Mouse (Mus musculus) ovary, postnatal 14 days (tissue): ENCODE results near the gene Sh3bgrl3.

Experiments
- DNase-seq: peaks from one replicate; pipeline ENCODE4 v3.0.0; 2022; ENCODE audit warnings: low spot score

The Sh3bgrl3 gene

DNA sequence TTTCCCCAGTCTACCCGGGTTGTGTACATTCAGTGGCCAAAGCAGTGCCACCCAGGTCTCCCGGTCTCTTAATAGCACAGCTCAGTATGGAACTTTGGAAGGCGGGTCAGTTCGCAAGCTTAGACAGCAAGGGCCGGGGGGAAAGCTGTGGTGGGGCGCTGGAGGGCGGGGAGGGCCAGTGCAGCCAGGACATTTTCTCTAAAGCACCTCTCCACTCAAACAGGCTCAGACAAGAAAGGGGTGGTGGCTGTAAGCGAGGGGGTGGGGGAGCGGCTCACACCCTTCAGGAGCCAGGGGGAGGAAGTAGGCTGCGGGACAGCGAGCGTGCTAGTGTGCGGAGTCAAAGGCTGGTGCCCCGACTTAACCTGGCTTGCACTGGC is 384 bp upstream of the Sh3bgrl3 start:
- DNase-seq = no peak

DNA sequence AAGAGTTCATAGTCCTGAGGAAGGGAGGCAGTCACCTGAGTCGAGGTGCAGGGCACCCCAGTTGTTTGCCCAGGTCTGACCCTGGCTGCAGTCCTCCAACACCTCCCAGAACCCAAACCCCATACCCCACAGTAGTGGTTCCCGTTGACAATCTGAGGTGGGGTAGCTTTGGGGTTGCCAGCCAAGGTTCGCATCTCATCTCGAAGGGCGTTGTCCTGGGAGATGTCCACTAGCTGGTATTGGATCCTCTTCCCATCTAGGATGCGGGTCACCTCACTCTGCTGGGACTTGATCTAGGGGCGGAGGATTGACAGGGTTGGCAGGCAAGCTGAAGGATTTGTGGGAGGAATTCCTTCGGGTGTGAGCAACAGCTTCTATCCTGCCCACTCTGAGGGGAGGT is 796 bp downstream of the Sh3bgrl3 start:
- DNase-seq = no peak

DNA sequence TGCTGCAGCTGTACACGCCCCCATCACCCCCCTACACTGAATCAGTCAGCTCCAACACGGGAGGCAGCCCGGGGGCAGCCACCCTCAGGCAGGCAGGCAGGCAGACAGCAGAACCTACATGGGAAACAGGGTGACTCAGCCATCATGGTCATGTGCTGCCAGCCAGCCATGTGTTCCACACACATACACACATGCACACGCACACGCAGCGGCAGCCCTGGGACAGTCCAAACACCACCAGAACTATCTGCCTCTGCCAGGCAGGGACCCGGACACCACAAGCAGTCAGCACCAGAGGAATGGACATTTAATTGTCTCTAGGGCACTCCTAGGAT is 1.5 kb downstream of the Sh3bgrl3 start:
- no peak for DNase-seq

DNA sequence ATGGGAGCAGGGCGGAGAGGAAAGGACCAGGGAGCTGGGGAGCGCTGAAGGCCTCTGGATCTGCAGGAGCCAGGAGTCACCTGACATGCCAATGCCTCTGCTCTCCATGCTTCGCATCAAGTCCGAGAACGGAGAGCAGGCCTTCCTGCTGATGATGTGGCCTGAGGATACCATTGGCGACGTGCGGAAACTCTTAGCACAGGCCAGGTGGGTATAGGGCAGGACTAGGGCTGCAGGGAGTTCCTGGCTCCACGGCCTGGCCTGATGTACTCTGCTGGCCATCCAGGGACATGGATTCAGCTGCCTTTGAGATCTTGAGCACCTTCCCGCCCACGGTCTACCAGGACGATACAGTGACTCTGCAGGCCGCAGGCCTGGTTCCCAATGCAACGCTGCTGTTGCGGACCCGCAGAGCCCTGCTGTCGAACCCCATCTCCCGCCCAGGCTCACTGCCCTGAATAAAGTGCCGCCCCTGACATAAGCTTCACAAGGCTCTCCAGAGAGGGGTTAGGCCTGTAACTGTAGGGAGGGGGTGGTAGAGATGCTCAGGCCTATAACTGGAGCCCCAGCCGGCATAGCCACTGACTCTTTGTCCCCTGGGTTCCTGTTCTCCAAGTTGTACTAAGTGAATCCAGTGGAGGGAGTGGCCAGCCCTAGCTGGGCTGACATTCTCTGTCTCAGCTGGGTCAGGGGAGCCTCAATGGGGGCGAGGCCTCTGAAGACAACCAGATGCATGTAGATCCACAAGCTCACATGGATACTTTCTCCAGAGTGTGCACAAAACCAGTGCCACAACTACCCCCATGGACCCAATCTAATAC is 2.1 kb downstream of the Sh3bgrl3 start:
- DNase-seq = no peak

DNA sequence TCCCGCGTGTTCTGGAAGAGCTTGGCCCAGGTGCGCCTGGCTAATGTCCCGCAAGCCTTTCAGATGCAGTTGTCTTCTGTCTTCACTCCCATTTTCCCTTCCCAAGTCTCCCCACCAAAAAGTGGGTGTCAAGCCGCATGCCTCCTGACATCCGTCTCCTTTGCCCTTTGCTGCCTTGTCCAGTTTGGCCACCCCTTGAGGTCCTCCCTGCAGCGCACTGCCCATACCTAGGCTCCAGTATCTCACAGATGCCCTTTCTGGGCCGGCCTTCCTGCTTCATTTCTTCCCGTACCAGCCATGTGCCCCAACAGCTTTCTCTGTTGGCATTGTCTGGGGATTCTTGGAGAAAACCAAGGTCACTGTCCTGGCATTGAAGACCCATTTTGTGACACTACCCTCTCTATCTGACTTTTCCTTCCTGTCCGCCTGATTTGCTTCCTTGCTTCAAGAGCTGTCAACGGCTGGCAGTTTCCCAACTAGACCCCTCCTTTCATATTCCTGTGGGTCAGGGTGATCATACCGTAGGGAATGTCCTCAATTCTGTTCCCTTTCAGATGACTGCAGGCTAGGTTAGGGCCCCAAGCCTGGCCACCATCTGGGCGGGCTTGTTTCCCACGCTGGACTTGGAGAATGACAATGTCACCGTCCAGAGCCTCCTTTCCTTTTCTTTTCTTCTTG is 3.1 kb downstream of the Sh3bgrl3 start:
- DNase-seq = no peak

DNA sequence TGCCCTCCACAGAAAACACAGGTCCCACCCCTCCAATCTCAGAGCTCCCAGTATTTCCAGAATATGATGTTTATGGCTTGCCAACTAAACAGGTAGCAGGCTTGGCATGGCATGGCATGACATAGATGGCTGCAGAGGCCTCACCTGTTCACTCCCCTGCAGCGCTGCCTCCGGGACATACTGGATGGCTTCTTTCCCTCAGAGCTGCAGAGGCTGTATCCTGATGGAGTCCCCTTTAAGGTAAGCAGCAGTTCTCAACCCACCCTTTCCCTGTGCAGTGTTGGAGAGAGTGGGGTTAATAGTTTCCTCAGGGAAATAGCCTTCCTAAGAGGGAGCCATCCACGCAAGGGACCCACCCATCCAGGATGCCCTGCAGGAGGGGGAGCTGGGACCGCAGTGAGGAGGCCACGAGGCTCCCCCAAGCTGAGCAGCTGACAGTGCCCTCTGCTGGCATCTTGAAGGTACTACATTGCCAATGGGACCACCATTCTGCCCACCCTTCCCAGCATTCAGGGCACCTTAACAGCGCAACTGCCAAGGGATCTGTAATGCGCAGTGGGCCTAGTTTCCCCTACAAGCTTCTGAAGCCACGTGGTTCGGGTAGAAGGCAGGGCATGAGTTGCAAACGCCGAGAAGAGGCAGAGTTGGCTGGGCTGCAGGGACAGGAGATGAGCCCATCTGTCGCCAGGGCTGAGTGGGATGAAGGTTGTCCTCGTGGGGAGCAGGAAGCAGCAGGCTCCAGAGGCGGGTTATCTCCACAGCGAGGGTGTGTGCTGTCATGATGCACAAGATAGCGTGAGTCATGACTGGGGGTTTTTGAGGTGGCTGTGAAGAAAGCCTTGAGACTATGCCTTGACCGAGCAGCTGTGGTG is 4.7 kb downstream of the Sh3bgrl3 start:
- peak; percentile 38 for DNase-seq

DNA sequence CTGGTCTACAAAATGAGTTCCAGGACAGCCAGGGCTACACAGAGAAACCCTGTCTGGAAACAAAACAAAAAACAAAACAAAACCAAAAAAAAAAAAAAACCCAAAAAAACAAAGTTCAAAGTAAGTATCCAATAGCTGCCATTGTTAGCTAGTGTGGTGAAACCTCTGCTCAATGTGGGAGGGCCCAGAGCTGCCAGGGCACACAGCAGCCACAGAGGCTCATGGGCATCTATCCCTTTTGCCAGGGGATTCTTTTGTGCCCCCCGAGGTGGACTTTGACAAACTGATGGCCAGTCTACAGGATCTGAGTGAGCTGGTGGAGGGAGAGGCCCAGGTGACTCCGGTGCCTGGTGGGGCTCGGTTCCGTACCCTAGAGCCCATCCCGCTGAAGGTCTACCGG is 5.4 kb downstream of the Sh3bgrl3 start:
- DNase-seq = no peak

DNA sequence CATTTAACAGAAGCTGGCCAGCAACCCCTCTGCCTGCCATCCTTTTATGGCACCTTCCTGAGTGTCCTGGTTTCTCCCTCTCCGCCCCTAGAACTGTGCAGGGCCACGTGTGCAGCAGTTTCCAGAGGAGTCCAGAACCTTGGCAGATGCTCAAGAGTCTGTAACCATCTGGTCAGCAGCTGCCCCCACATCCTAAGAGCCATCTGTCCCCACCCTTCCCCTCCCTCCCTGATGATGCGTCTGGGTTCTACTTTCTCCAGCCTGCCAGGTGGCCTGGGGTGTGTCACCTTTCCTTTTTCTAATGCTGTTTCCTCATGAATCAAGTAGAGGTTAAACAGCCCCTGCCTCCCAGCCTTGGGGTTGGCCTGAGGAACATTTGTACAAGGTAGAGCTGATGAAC is 6.3 kb downstream of the Sh3bgrl3 start:
- no peak for DNase-seq

DNA sequence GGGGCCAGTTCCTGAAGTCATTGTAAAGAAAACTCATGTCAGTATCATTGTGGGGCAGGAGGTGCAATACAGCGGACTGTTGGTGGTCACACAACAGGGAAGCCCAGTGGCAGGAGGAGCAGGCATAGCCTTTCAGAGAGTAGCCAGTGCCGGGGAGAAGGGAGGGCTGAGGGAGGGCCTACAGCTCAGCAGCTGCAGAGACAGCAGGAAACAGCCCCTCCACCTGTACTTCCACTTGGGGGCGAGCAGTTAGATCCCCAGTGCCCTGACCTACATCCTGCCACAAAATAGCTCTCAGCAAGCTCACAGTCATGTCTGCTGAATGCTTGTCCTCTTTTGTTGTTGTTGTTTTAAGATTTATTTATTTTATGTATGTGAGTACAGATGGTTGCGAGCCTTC is 7.0 kb downstream of the Sh3bgrl3 start:
- DNase-seq = no peak

DNA sequence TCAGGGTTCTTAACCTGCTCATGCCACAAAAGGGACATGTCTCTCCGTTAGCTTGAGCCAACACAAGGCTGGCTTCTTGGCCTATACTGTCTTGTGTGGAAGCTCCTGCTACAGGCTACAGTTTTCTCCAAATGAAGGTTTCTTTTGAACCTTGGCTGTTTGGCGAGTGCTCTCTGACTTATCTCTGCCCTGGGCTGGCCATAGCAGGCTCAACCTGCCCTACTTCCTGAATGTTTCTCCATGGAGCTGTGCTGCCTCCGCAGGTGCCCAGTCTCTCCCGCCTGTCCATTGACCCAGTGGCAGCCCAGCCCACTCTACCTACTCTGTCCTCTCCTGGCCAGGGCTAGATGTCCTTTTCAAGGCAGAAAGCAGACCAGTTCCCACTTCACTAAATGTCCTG is 7.7 kb downstream of the Sh3bgrl3 start:
- no peak for DNase-seq

DNA sequence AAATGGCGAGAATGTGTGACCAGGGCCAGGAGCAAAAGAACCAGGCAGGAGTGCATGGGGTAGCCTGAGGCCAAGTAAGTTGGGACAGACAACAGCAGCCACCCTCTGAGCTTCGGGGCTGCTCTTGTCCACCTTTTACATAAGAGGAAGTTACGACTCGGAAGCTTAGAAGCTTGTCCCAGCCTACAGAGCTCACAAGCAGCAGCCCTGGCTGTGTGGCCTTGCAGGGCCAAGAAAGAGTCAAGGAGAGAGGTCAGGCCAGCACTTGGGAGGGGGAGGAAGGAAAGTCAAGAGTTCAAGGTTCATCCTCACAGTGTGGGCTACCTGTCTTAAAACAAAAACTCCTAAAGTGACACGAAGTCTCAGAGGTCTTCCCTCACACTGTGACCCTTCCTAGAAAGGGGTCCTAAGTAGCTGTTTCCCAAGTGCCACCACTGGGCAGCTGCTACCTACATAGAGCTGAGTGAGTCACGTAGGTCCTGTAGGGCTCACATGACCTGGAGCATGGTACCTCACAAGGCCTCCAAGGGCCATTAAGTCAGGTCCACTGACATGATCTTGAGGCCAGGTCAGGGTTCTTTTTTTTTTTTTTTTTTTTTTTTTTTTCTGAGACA is 8.3 kb downstream of the Sh3bgrl3 start:
- no peak for DNase-seq

DNA sequence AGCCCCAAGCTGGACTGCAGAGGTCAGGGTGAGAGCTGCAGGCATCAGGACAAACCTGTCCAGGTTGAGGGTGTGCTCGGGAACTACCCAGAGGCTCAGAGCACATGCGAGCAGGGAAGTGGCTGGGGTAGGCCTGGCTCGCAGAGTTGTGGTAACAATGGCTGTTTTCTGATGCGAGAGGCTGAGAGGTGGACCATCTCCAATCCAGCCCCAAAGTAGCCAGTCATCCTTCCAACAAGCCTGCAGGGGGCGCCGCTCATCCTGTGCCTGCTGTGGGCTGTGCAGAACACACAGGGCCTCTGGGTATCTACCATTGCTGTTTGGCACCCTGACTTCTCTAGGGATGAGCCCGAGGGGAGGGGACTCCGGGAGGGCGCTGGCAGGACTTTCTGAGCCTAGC is 8.9 kb downstream of the Sh3bgrl3 start:
- no peak for DNase-seq

DNA sequence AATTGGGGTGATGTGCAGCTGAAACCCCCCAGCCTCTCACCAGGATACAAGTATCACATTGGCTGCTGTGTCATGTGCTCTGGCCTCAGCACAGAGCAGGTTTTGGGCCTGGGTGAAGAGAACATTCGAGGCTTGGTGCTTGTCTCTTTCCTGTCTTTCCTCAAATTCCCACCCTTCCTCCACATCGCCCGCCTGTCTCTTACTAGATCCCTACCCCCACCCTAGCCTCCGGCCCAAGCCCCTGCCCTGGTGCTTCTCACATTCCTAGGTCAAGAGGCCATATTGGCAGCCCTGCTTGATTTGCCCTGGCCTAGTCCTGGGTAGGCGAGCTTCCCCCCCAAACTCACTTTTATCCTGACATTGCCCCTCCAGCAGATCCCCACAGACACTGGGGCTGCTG is 9.5 kb downstream of the Sh3bgrl3 start:
- DNase-seq = no peak

DNA sequence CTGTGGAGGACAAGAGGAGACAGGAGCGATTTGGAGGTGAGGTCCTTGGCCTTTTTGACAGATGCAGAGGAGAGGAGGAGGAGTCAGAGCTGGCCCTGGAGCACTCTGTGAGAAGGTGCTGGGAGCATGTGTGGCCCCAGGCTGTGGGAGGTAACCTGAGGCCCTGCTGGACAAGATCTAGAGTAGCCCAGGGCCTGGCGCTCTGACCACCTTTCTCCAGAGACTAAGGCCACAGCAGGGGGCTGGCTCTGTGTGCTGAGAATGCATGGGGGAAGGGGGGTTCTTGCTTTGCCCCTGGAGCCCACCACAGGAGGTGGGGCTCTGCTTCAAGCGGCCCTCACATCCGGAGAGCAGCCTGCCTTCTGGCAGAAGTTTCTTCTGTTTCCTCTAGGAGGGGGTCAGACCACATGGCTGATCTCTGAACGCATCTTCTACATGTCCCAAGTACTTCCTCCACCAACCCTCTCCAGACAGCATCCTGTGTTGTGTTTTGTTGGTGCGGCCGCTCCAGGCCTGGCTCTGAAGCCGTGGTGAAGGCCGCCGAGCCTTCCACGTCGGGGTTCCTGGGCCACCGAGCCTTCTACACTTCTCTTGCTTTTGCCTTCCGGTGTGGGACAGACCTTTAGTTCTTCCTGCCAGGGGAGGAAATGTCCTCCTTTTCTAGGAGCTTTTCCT is 10.3 kb downstream of the Sh3bgrl3 start:
- no peak for DNase-seq

DNA sequence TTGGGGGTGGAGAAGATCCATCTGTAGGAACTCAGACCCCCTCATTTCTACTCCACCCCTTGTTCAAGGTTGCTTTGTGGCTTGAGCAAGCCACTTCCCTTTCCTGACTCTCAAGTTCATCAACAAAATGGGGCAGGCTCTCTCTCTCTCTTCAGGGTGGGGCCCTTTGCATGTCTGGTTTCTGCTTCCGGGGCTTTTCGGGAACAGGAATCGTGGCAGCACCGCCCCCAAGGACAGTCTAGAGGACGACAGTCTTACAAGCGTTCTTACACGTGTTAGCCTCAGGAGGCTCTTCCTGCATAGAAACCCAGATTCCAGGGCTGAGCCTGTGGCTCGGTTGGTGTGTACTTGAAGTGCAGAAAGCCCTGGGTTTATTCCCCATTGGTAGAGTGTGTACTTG is 11.6 kb downstream of the Sh3bgrl3 start:
- DNase-seq = no peak

DNA sequence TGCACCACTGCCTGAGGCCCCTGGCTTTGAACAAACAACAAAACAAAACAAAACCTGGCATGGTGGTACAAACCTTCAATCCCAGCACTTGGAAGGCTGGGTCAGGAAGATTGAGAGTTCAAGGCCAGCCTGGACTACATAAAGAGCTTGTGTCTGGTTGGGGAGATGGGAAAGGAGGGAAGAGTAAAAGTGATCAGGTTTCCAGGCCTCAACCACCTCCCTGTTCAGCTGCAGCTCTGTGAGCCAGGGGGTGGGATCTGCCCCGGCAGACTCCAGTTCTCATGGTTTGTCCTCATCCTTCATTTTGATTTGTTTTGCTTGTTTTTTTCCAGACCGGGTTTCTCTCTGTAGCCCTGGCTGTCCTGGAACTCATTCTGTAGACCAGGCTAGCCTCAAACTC is 12.1 kb downstream of the Sh3bgrl3 start:
- DNase-seq = no peak

DNA sequence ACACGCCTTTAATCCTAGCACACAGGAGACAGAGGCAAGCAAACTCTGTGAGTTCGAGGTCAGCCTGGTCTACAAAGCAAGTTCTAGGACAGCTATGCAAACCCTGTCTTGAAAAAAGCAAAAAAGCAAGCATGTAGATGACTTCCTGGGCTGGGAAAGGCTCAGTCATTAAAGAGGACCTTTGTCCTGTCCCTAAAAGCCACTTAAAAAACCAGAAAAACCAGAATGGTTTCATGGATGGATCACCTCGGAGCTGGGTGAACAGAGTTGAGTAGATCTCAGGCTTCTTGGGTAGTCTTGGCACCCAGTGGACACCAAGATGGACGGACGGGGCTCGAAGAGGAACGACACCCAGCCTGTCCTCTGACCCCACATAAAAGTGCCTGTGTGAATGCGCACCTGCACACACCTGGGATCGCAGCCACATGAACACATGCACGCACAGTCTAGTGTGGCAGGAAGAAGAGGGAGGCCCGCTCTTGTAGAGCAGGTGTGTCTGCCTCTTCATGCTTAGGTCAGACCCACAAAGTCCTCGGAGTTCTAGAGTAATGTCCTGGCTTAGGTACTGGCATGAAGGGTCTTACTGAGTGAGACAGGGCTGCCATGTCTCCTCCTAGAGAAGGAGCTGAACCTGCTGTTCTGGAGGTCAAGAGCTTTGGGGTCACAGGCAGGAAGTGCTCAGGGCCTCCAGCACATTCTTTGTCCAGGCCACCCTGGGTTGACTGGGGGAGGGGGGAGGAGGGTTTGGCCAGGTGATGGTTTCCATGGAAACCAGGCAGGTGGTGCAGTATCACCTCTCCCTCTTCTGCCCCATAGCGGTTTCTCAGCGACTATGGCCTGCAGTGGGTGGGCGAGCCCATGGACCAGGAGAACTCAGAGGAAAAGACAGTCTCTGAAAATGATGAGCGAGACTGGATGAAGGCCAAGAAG is 13.1 kb downstream of the Sh3bgrl3 start:
- no peak for DNase-seq

DNA sequence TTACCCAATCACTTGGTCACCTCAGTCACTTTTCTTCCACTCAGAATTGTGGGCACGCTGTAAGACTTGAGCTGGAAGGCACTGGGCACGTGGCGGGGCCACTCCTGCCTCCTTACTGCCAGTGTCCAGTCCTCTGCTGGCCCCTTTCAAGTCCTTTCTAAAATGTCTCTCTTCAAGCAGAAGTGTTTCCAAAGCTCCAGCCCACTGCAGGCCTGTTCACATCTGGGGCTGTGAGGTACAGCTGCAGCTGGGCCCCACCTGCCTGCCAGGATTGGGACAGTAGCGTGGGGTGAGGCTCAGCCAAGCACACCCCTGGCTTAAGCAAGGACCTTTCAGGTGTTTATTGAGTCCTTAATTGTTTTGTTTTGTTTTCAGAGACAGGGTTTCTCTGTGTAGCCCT is 14.6 kb downstream of the Sh3bgrl3 start:
- DNase-seq = no peak

DNA sequence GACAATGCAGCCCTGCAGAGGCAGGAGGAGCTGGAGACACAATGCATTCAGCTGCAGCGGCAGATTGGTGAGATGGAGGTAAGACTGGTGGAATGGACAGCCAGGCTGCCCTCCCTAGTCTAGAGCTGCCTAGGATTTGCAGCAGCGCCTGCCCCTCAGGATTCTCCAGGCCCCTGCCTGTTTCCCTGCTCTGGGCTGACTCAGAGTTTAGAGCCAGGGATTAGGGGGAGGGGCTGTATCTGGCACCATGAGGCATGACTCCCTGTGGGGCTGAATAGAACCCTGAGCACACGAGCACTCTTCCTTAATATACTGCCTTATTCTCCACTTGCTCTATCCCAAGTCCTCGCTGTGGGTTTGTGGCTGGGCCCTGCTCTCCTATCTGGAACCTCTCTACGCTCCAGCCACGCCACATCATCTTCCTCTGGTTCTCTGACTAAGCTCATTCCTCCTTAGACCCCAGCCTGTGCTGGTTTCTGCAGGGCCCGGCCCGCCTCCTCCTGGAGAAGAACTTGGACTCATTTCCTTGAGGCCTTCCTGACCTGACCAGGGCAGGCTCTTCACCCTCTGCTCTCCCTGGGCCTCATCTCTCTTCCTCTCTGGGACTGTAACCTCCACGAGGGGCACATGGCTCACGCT is 15.1 kb downstream of the Sh3bgrl3 start:
- no peak for DNase-seq

DNA sequence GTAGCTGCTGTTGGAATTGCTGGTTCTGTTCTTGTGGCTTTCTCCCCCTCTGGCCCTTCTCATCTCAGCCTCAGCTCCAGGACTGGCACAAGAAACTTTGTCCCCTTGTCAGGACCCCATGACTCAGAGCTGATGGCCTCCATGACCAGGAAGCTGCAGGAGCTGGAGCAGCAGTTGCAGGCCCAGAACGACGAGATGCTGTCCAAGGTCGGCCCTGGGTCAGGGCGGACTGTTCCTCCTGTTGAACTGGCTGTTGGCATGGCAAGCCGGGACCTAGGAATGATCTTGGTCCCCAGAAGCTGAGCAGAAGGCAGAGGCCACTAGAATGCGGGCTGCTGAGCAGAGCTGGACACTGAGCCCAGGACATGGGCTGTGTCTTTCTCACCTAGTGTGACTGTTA is 16.2 kb downstream of the Sh3bgrl3 start:
- no peak for DNase-seq
